Mouse (Mus musculus) G1E (cell line): Measurements from ENCODE around the gene Trpm4.

Experiments
- CTCF ChIP-seq: IDR thresholded peaks from 2 replicates; pipeline ENCODE4 v1.5.1; 2012; ENCODE audit warnings: low read depth, low read length, inconsistent platforms, mixed read lengths
- TAL1 ChIP-seq: conservative IDR thresholded peaks from 2 replicates; pipeline ENCODE4 v1.6.1; 2012; ENCODE audit warnings: low read depth, low read length, inconsistent platforms, mixed read lengths

- TF ChIP-seq CTCF (no peak), TAL1 (no peak)
Observed at GRCm38 (mm10) chr7:45333431-45333982, at the start of gene Trpm4.
